Mouse (Mus musculus): ENCODE results near the gene Med8.
A peak's percentile ranks its signal among the peaks of the same experiment; 100 is the strongest.

Gene Med8

DNA sequence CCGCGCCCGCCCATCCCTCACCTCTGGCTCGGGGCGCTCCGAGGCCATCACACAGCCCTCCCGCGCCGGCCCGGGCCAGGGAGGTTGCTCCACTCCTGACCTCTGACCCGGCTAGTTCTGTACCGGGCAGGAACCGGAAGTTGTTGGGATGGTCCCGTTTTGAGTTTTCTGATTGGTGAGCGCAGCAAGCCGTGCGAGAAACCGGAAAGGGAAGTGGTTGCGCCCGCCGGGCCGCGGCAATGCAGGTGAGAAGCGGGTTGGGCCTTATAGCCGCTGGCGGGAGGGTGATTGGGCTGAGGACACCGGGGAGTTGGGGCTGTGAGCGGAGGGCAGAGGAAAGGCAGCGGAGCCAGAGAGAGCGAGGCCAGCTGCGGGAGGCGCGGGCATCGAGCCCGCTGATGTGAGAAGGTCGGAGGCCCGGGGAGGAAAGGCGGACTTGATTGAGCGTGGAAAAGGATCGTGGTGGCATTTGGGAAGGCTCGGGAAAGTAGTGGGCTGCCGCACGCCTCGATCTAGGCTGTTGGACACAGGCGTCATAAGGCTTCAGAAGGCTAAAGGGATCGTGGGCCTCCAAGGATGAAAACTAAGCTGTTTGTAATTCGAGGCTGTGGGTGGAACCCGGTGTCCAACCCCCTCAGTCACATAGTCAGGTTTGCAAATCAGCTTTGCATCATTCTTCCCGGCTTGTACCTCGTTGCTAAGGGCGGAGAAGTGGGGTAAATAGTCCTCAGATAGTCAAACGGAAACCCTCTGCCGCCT lies at the start of gene Med8, which contains the start of gene Szt2:
TSS of gene Med8 (plus strand) at position 196 of the 759 bp plus-strand sequence.
TSS of gene Szt2 (minus strand) at position 132 of the 759 bp plus-strand sequence.
- peak; percentile 94 for DNase-seq

DNA sequence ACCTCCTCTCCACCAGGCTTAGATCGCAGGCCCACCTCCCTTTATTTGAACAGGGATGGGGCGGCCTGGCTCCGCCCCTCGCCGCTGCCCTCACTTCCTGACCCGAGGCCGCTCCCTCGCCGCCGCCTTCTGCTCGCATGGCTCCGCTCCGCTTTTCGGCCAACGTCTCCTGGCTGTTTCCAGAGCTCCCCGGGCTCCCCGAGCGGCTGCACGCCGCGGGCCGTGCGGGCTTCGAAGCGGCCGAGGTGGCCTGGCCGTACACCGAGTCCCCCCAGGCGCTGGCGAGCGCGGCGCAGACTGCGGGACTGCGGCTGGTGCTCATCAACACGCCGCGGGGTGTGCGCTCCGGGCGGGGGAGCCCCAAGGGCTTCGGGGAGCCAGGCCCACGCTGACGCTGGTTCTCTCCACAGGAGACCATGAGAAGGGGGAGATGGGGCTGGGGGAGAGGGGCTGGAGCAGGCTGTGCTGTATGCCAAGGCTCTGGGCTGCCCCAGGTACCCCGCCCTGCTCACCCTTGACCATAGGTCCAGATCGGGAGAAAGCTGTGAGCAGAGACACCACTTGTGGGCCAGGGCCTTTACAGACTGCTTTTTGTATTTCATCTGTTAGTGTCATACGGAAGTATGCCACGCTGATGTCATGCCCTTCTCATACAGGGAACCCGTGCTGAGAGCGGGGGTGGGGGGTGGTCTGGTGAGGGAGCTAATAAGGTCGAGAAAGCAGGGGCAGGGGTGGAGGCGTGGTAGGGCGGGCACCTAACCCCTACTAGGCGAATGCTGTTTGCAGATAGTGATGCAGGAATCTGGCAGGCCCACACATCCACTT lies 49.0 kb upstream of the Med8 start:
- DNase-seq, result peak; percentile 82 to 85

GRCm38 (mm10) chr4:118361451-118361850 lies 47.7 kb upstream of the Med8 start:
- DNase-seq, result no peak

- no peak for DNase-seq
Measured at GRCm38 (mm10) chr4:118362879-118363278, 46.3 kb upstream of the Med8 start.

GRCm38 (mm10) chr4:118363985-118364384 lies 45.2 kb upstream of the Med8 start:
- DNase-seq, result no peak

GRCm38 (mm10) chr4:118364641-118365040 lies 44.5 kb upstream of the Med8 start:
- DNase-seq, result no peak

DNA sequence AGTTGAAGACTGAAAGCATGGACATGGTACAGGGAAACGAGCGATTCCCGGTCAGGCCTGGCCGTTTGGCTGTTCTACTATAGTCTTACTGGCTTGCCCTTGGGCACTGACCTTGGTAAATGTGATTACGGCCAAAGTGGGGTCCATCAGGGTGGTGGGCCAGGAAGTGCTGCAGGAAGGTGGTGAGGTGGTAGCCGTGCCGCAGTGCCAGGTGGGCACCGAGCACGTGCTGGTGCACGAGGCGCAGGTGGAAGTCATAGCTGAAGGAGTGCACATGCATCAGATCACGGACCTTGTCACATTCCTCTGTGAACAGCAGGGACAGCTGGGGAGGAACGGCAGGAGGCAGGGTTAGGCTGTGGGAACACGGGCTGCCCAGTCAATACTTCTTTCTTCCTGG lies 43.1 kb upstream of the Med8 start:
- DNase-seq, result no peak

DNA sequence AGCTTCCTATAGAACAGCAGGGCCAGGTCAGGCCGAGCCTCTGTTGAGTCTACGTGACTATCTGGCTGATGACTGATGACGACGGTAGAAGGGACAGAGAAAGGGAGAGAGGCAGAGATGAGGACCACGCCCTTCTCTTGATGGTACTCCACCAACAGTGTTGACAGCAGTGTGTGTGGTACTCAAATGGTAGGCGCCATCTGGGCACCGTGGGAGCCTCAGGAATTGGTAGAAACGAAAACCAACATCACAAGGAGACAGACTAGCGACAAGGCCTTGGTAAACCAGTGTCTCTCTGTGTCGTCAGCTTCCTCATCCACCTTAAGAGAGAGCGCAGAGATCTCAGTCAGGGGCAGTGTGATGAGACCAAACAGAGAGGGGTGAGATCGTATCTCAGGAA lies 41.6 kb upstream of the Med8 start:
- DNase-seq, result no peak

- DNase-seq, result no peak
Measured at GRCm38 (mm10) chr4:118368616-118369015, 40.5 kb upstream of the Med8 start.

GRCm38 (mm10) chr4:118371822-118372221 lies 37.3 kb upstream of the Med8 start:
- no peak for DNase-seq

GRCm38 (mm10) chr4:118375999-118376398 lies 33.1 kb upstream of the Med8 start:
- no peak for DNase-seq

GRCm38 (mm10) chr4:118383271-118383670 lies 25.9 kb upstream of the Med8 start:
- no peak for DNase-seq

GRCm38 (mm10) chr4:118387316-118387715 lies 21.8 kb upstream of the Med8 start:
- peak in 1 of 2 experiments; percentile 48 for DNase-seq

DNA sequence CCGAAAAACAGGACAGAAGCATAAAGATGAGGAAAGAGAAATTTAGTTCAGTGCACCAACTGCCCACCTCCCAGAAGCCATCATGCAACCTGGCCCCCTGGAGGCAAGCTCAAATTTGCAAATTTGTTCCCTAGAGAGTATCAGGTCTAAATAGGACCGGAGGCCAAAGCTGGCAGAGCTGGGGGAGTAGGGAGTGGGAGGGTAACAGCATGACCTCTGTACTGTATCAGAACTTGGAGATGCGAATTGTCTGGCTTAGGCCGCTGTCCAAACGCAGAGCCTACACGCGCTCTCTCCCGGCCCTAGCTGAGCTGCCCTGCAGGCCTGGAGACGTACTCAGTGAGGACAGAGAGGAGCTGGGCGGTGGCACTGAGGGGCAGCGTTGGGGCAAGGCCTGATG lies 19.0 kb upstream of the Med8 start:
- no peak for DNase-seq

DNA sequence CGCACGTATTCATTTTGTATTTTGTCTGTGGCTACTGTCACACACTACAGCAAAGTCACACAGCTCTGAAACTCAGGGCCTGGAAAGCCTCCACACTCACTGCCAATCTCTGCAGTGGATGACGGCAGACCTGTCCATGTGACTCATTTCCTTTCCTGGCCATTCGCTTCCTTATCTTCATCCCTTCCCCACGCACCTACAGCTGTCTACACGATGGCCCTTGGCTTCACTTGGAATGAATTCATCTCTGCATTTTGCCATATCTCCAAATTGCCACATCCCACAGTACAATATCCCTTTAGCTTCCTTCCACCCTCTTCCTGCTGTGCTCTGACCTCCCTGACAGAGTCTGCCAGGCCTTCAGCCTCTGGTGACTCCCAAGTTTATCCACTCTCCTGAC lies 14.6 kb upstream of the Med8 start:
- no peak for DNase-seq

DNA sequence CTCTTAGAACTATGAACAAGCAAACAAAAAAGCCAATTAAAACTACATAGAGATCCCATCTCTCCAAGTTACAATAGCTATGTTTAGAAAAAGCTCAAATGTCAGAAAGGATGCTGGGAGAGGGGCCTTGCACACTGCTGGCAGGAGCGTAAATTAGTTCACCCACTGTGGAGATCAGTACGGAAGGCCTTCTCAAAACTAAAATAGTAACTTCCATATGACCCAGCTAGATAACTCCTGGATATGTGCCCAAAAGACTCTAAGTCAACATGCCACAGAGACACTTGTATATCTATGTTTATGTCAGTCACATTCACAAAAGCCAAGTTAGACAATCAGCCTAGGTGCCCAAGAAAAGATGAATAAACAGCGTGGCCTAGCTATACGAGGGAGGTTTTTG lies 13.8 kb upstream of the Med8 start:
- no peak for DNase-seq

DNA sequence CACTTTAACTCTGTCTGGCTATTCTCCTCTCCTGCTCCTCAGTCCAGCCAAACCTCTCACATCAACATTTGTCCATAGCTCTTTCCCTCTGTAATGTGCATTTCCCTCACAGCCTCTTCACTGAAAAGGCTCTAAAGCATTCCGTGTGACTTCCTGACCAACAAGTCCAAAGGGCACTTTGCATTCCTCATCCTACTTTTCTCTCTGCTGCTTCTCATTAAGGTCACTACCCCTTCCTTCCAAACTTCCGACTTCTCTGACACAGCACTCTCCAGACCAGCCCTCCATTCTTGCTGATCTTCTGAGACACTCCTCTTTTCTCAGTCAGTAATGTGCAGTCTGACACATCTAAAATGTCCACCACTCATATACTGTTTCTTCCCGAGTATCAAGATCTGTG lies 12.7 kb upstream of the Med8 start:
- no peak for DNase-seq

- peak; percentile 45 to 81 for DNase-seq
Measured at GRCm38 (mm10) chr4:118398400-118398799, 10.7 kb upstream of the Med8 start.

GRCm38 (mm10) chr4:118401421-118401820 lies 7.7 kb upstream of the Med8 start:
- no peak for DNase-seq

DNA sequence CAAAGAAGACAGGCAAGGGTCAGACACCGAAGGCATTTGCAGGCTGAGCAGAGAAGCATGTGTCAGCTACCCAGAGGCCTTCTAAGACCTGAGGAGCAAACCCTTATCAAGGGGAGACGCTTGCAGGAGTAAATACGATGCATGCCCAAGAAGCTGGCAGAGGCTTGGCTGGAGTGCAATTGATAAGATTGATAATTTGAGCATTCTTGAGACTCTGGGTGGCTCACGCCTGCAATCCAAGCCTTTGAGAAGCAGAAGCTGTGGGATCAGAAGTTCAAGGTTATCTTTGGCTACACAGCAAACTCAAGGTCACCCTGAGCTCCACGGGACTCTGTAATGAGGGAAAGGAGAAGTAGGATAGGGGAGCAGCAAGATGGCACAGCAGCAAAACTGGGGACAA lies 7.2 kb upstream of the Med8 start:
- DNase-seq, result no peak

GRCm38 (mm10) chr4:118402701-118403100 lies 6.4 kb upstream of the Med8 start:
- no peak for DNase-seq

- no peak for DNase-seq
Measured at GRCm38 (mm10) chr4:118410871-118411270, 1.7 kb downstream of the Med8 start.

- DNase-seq, result no peak
Measured at GRCm38 (mm10) chr4:118413553-118413952, 4.4 kb downstream of the Med8 start.

DNA sequence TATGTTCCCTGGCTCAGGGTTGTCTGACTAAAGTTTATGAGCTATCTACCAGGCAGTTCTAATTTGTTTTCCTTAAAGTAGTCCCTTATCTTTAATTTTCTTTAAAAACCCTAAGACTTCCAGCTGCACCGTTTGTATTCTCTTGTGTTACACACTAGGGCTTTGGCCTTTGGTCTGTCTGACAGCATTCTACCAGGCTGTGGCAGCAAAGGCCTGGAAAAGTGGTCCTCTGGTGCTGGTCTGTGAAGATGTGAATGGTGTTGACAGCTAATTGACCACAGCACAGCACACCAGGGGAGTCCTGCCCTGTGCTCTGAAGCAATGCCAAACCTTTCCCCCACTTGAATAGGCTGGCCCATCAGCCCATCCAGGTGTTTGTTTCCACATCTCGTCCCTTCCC lies 6.6 kb downstream of the Med8 start:
- DNase-seq, result no peak

Measured in lung, postnatal 4 days (tissue).